Mouse (Mus musculus) embryonic facial prominence, embryonic 12.5 days (tissue): ENCODE measurements at regions not wholly inside any gene's neighbourhood (a gene's known extent, or its start where the extent isn't known, plus 50 kb on each side); places are given as distances from the start of the nearest gene placed in this dataset.

Source experiments
- ATAC-seq: fragments of 200-750 bp; cut with Nextera tagmentation; 2 replicates; pipeline ENCODE4 v1.8.0; 2017; ENCODE audit not compliant: insufficient number of reproducible peaks, insufficient read depth, low FRiP score, low TSS enrichment
- H3K27ac ChIP-seq: fragments of 300-500 bp; sonication (generic); 2 replicates; pipeline ENCODE4 v1.5.1; 2016; ENCODE audit warnings: mild to moderate bottlenecking
- H3K27me3 ChIP-seq: fragments of 300-500 bp; sonication (generic); 2 replicates; pipeline ENCODE4 v1.6.1; 2016; ENCODE audit warnings: mild to moderate bottlenecking, moderate library complexity
- H3K36me3 ChIP-seq: fragments of 300-500 bp; sonication (generic); 2 replicates; pipeline ENCODE4 v1.6.1; 2016; ENCODE audit warnings: mild to moderate bottlenecking
- H3K4me1 ChIP-seq: fragments of 300-500 bp; sonication (generic); 2 replicates; pipeline ENCODE4 v1.6.1; 2016
- H3K4me2 ChIP-seq: fragments of 300-500 bp; sonication (generic); replicated peaks from 2 replicates; pipeline ENCODE4 v1.6.1; 2016; ENCODE audit warnings: mild to moderate bottlenecking, moderate library complexity
- H3K4me3 ChIP-seq: fragments of 300-500 bp; sonication (generic); 2 replicates; pipeline ENCODE4 v1.5.1; 2016; ENCODE audit warnings: mild to moderate bottlenecking
- H3K9ac ChIP-seq: fragments of 300-500 bp; sonication (generic); 2 replicates; pipeline ENCODE4 v1.6.1; 2016; ENCODE audit warnings: mild to moderate bottlenecking, moderate library complexity
- H3K9me3 ChIP-seq: fragments of 300-500 bp; sonication (generic); 2 replicates; pipeline ENCODE4 v1.6.1; 2016; ENCODE audit warnings: mild to moderate bottlenecking, moderate library complexity
- WGBS: fragments of 180-500 bp; shearing (Covaris S2); methylation state at CpG from one replicate; pipeline ENCODE4 v1.1.7; 2016; 5-methylcytosine and 5-hydroxymethylcytosine counted together

GRCm38 (mm10) chr1:76148963-76149362 lies 602.9 kb downstream of the Slc4a3 start:
- H3K9me3 ChIP-seq, result no peaks in the 10 kb centered on the region
- H3K27me3 ChIP-seq, result no peaks in the 10 kb centered on the region
- no peak overlapping the region for H3K4me2 ChIP-seq
- H3K4me1 ChIP-seq, result no peaks in the 10 kb centered on the region
- H3K4me3 ChIP-seq, result no peak overlapping the region
- H3K27ac ChIP-seq, result no peak overlapping the region
- no peak overlapping the region for H3K9ac ChIP-seq
- whole genome bisulfite sequencing, result 84% methylated on average over 2 of the region's 2 CpGs
- no peaks in the 10 kb centered on the region for H3K36me3 ChIP-seq
- ATAC-seq, result no peak

GRCm38 (mm10) chr1:76156291-76156690 lies 610.2 kb downstream of the Slc4a3 start:
- no peak for ATAC-seq
- Histone ChIP-seq H3K4me3 (no peak overlapping the region), H3K4me2 (no peak overlapping the region), H3K9ac (no peak overlapping the region), H3K27ac (no peak overlapping the region), H3K9me3 (no peaks in the 10 kb centered on the region), H3K36me3 (no peaks in the 10 kb centered on the region), H3K27me3 (no peaks in the 10 kb centered on the region), H3K4me1 (no peaks in the 10 kb centered on the region)
- WGBS, result 77% methylated on average over 8 of the region's 8 CpGs

GRCm38 (mm10) chr1:76167486-76167885 lies 621.4 kb downstream of the Slc4a3 start:
- Histone ChIP-seq H3K27ac (no peak overlapping the region), H3K4me1 (peaks cover 5% of the 10 kb centered on the region; the same call in 1 of the 2 replicates), H3K4me2 (no peak overlapping the region), H3K9me3 (no peaks in the 10 kb centered on the region), H3K9ac (no peak overlapping the region), H3K36me3 (no peaks in the 10 kb centered on the region), H3K27me3 (0 out of 2 replicates have a peak, but pooled peaks cover 3% of the 10 kb centered on the region), H3K4me3 (no peak overlapping the region)
- ATAC-seq, result no peak
- WGBS, result 53% methylated on average over 2 of the region's 2 CpGs

- Histone ChIP-seq H3K27ac (no peak overlapping the region), H3K36me3 (no peaks in the 10 kb centered on the region), H3K27me3 (no peaks in the 10 kb centered on the region), H3K9ac (no peak overlapping the region), H3K9me3 (no peaks in the 10 kb centered on the region), H3K4me1 (no peaks in the 10 kb centered on the region), H3K4me3 (no peak overlapping the region), H3K4me2 (no peak overlapping the region)
- 92% methylated on average over 3 of the region's 3 CpGs for WGBS
- ATAC-seq, result no peak
Measured at GRCm38 (mm10) chr1:76181181-76181580, 635.1 kb downstream of the Slc4a3 start.

- Histone ChIP-seq H3K4me3 (no peak overlapping the region), H3K4me2 (no peak overlapping the region), H3K27ac (no peak overlapping the region), H3K9me3 (no peaks in the 10 kb centered on the region), H3K27me3 (no peaks in the 10 kb centered on the region), H3K36me3 (no peaks in the 10 kb centered on the region), H3K9ac (no peak overlapping the region), H3K4me1 (no peaks in the 10 kb centered on the region)
- no peak for ATAC-seq
- 84% methylated on average over 4 of the region's 4 CpGs for WGBS
Measured at GRCm38 (mm10) chr1:76194844-76195243, 648.8 kb downstream of the Slc4a3 start.

GRCm38 (mm10) chr1:76197651-76198050 lies 651.6 kb downstream of the Slc4a3 start:
- no peak for ATAC-seq
- Histone ChIP-seq H3K9ac (no peak overlapping the region), H3K4me3 (no peak overlapping the region), H3K4me2 (no peak overlapping the region), H3K27me3 (no peaks in the 10 kb centered on the region), H3K36me3 (no peaks in the 10 kb centered on the region), H3K4me1 (no peaks in the 10 kb centered on the region), H3K9me3 (no peaks in the 10 kb centered on the region), H3K27ac (no peak overlapping the region)
- WGBS, result 83% methylated on average over 3 of the region's 3 CpGs

- Histone ChIP-seq H3K9ac (no peak overlapping the region), H3K27me3 (no peaks in the 10 kb centered on the region), H3K4me1 (no peaks in the 10 kb centered on the region), H3K36me3 (no peaks in the 10 kb centered on the region), H3K27ac (no peak overlapping the region), H3K9me3 (no peaks in the 10 kb centered on the region), H3K4me3 (no peak overlapping the region), H3K4me2 (no peak overlapping the region)
- ATAC-seq, result no peak
- 35% methylated on average over 3 of the region's 3 CpGs for WGBS
Measured at GRCm38 (mm10) chr1:76200906-76201305, 654.8 kb downstream of the Slc4a3 start.

- H3K36me3 ChIP-seq, result no peaks in the 10 kb centered on the region
- WGBS, result 92% methylated on average over 5 of the region's 5 CpGs
Measured at GRCm38 (mm10) chr1:76212486-76212885, 666.4 kb downstream of the Slc4a3 start.

GRCm38 (mm10) chr1:76244721-76245120 lies 698.7 kb downstream of the Slc4a3 start:
- H3K9ac ChIP-seq, result no peak overlapping the region
- no peaks in the 10 kb centered on the region for H3K9me3 ChIP-seq
- no peak overlapping the region for H3K27ac ChIP-seq
- WGBS, result 69% methylated on average over 3 of the region's 3 CpGs
- no peaks in the 10 kb centered on the region for H3K36me3 ChIP-seq
- no peak overlapping the region for H3K4me2 ChIP-seq
- peaks cover 14% of the 10 kb centered on the region for H3K4me1 ChIP-seq
- no peak overlapping the region for H3K4me3 ChIP-seq
- H3K27me3 ChIP-seq, result no peaks in the 10 kb centered on the region
- no peak for ATAC-seq

More at GRCm38 (mm10) chr1:76212486-76212885, 666.4 kb downstream of the Slc4a3 start:
- Histone ChIP-seq H3K9ac (no peak overlapping the region), H3K9me3 (no peaks in the 10 kb centered on the region), H3K27ac (no peak overlapping the region), H3K4me2 (no peak overlapping the region), H3K27me3 (no peaks in the 10 kb centered on the region), H3K4me3 (no peak overlapping the region), H3K4me1 (no peaks in the 10 kb centered on the region)
- ATAC-seq, result no peak

- 23% methylated on average over 8 of the region's 8 CpGs for WGBS
- peaks cover 14% of the 10 kb centered on the region for H3K4me1 ChIP-seq
- H3K27ac ChIP-seq, result 0 out of 2 replicates have a peak overlapping the region, but pooled peaks have one; percentile 11
- no peaks in the 10 kb centered on the region for H3K9me3 ChIP-seq
- no peaks in the 10 kb centered on the region for H3K36me3 ChIP-seq
- H3K9ac ChIP-seq, result no peak overlapping the region
- H3K27me3 ChIP-seq, result no peaks in the 10 kb centered on the region
- no peak for ATAC-seq
- H3K4me2 ChIP-seq, result no peak overlapping the region
- no peak overlapping the region for H3K4me3 ChIP-seq
Measured at GRCm38 (mm10) chr1:76246181-76246796, 700.2 kb downstream of the Slc4a3 start.

- Histone ChIP-seq H3K9ac (no peak overlapping the region), H3K27me3 (no peaks in the 10 kb centered on the region), H3K4me2 (no peak overlapping the region), H3K4me3 (no peak overlapping the region), H3K4me1 (peaks cover 14% of the 10 kb centered on the region), H3K36me3 (no peaks in the 10 kb centered on the region), H3K27ac (no peak overlapping the region), H3K9me3 (no peaks in the 10 kb centered on the region)
- 28% methylated on average over 8 of the region's 8 CpGs for WGBS
- ATAC-seq, result no peak
Measured at GRCm38 (mm10) chr1:76247126-76247525, 701.1 kb downstream of the Slc4a3 start.

GRCm38 (mm10) chr1:76258217-76258616 lies 712.2 kb downstream of the Slc4a3 start:
- no peaks in the 10 kb centered on the region for H3K27me3 ChIP-seq
- no peak overlapping the region for H3K27ac ChIP-seq
- H3K36me3 ChIP-seq, result no peaks in the 10 kb centered on the region
- WGBS, result 33% methylated on average over 4 of the region's 4 CpGs
- H3K9me3 ChIP-seq, result no peaks in the 10 kb centered on the region
- no peak overlapping the region for H3K4me2 ChIP-seq
- H3K9ac ChIP-seq, result no peak overlapping the region
- no peak for ATAC-seq
- H3K4me3 ChIP-seq, result no peak overlapping the region
- no peaks in the 10 kb centered on the region for H3K4me1 ChIP-seq
